Mouse (Mus musculus) cerebral cortex, adult 2 months (tissue): ENCODE data around the gene Lmnb2.

Experiments
- WGBS: fragments of 180-500 bp; shearing (Covaris S2); methylation state at CpG from one replicate; pipeline ENCODE4 v1.1.7; 2018; 5-methylcytosine and 5-hydroxymethylcytosine counted together

Lmnb2 gene

GRCm38 (mm10) chr10:80917779-80918434, at the start of gene Lmnb2:
Gene Lmnb2, minus strand, starts transcription at chr10:80918245.
- WGBS: under 1% methylated on average over 61 of the region's 61 CpGs

- 54% methylated on average over 3 of the region's 3 CpGs for WGBS
Observed at GRCm38 (mm10) chr10:80967101-80967656, 49.1 kb upstream of the Lmnb2 start.

DNA sequence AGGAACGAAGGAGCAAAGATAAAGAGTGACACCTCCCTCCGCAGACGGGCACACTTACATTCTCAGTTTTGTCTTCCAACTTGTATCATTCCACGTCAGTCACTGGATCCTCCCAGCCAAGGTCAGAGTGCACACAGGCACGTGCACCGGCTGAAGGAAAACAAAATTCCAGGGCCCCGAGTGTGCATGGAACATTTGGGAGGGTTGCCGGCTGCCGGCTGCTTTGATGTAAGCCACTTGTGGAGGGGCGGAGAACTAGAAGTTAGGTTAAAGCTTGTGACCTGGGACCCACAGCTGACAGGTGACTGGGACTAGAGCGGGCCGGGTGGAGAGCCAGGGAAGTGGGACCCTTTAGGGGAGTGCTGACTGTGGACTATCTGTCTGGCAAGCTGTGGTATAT, 48.3 kb upstream of the Lmnb2 start:
- 76% methylated on average over 12 of the region's 12 CpGs for WGBS

GRCm38 (mm10) chr10:80963031-80963975, 45.3 kb upstream of the Lmnb2 start:
- WGBS: 54% methylated on average over 12 of the region's 12 CpGs

GRCm38 (mm10) chr10:80962585-80962984, 44.5 kb upstream of the Lmnb2 start:
- 70% methylated on average over 5 of the region's 5 CpGs for WGBS

GRCm38 (mm10) chr10:80962051-80962472, 44.0 kb upstream of the Lmnb2 start:
- 55% methylated on average over 10 of the region's 10 CpGs for WGBS

- 21% methylated on average over 16 of the region's 16 CpGs for WGBS
Observed at GRCm38 (mm10) chr10:80960551-80961508, 42.8 kb upstream of the Lmnb2 start.

DNA sequence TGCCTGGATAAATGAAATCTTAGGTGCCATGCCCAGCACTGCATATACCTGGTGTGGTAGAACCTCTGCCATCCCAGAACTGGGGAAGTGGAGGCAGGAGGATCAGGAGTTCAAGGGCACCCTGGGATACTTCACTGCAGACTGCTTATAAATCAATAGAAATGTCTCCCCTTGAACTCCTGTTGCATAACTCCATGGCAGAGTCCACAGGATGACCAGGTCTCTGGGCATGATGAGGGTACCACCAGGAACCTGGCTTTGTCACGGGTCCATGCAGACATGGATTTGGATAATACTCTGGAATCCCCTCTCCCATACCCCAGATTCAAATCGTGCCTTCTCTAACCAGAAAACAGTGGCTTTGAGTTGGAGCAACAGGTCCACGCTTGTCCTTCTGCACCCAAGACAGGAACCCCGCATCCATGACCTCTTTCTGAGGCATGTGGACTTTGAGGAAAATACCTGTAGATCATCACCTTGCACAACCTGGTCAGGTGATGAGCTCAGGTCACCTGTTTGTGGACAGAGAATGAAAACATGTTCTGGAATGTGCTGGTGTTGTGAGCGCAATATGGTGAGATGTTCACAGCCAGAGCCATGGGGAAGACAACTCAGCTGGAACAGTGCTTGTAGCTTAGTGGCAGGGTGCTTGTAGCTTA, 41.1 kb upstream of the Lmnb2 start:
- WGBS: 97% methylated on average over 5 of the region's 5 CpGs

- 76% methylated on average over 4 of the region's 4 CpGs for WGBS
Observed at GRCm38 (mm10) chr10:80957791-80958190, 39.7 kb upstream of the Lmnb2 start.

DNA sequence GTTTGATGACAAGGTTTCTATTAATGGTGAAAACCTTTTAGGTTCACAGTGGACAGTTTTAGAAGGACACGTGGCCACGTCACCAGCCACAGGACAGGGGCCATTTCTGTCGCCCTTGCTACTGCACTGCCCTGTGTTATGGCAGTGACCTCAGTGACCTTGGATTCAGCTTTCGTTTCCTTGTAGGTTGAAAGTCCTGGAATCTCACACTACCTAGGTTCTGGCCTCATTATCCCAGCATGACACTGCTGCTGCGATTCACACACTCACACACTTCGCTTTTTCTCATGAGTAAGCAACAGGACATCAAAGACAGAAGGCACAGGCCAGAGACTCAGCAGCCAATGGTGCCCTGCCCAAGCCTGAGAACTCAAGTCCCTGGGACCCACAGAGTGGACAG, 38.9 kb upstream of the Lmnb2 start:
- 93% methylated on average over 6 of the region's 6 CpGs for WGBS

DNA sequence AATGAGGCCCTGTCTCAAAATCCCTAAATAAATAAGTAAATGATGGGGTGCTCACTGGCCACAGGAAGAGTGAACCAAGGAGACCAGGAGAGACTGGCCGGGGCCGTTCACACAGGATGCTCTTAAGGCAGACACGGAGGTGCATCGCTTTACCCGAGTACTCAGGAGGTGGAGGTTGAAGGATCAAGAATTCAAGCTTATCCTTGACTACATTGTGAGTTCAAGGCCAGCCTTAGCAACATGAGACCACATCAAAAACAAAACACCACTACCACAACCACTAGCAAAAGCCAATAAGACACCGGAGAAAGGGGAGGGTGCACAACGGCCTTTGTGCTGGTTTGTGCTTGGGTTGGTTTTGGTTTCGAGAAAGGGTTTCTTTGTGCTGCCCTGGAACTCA, 38.3 kb upstream of the Lmnb2 start:
- WGBS: 93% methylated on average over 8 of the region's 8 CpGs

DNA sequence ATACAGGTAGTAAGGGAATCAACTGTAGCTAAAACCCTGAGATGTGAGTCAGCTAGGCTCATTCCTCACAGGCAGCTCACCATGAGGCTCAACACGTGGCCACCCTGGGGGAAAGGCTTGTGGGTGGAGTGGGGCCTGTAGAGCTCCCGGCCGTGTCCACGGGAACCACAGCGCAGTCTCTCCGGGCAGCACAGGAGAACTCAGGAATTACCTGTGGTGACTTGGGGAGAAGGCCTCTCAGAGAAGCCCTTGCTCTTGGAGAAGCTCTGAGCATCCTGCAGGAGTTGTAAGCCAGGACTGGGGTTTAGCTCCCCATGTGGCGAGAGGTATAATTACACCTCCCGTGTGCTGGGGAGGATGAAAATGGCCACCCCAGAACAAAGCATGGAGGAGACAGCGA, 37.5 kb upstream of the Lmnb2 start:
- WGBS: 11% methylated on average over 9 of the region's 9 CpGs

- 43% methylated on average over 6 of the region's 6 CpGs for WGBS
Observed at GRCm38 (mm10) chr10:80954843-80955242, 36.8 kb upstream of the Lmnb2 start.

- WGBS: 75% methylated on average over 13 of the region's 13 CpGs
Observed at GRCm38 (mm10) chr10:80954415-80954814, 36.4 kb upstream of the Lmnb2 start.

DNA sequence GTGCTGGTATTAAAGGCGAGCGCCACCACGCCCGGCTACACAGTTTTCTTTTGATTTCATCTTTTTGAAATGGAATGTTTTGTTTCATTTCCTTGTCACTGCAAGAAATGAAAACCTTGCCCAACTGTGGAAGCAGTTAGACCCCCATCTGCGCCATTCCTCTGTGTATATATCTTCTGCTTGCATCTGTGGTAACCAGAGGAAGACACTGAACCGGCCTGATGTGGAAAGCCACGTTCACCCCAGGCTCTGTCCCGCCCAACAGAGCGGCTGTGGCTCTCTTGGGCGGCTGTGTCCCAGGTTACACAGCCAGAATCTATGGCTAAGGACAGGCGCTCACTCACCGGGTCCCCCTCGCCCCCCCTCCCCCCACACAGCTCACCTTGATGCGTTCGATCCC, 34.4 kb upstream of the Lmnb2 start:
- WGBS: 85% methylated on average over 15 of the region's 15 CpGs

GRCm38 (mm10) chr10:80951761-80952390, 33.8 kb upstream of the Lmnb2 start:
- 80% methylated on average over 10 of the region's 10 CpGs for WGBS

GRCm38 (mm10) chr10:80950314-80950713, 32.3 kb upstream of the Lmnb2 start:
- WGBS: 59% methylated on average over 5 of the region's 5 CpGs

DNA sequence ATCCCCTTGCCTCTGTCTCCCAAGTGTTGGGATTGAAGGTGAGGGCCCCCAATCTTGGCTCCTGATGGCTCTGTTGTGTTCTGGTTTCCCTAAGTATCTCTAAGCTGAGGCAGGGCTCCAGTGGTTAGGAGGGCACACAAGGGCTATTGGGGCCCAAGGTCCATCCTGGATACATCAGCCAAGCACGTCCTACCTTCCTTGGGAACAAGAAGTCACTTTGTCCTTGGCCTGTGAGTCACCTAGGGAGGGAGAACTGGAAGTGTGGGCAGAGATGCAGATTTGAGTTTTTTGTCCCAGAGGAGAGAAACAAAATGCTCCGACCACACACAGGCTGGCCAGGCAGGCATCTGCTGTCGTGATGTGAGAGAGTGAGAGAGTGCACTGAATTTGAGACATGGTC, 31.0 kb upstream of the Lmnb2 start:
- WGBS: 51% methylated on average over 3 of the region's 3 CpGs

GRCm38 (mm10) chr10:80948570-80948969, 30.5 kb upstream of the Lmnb2 start:
- WGBS: 37% methylated on average over 6 of the region's 6 CpGs

DNA sequence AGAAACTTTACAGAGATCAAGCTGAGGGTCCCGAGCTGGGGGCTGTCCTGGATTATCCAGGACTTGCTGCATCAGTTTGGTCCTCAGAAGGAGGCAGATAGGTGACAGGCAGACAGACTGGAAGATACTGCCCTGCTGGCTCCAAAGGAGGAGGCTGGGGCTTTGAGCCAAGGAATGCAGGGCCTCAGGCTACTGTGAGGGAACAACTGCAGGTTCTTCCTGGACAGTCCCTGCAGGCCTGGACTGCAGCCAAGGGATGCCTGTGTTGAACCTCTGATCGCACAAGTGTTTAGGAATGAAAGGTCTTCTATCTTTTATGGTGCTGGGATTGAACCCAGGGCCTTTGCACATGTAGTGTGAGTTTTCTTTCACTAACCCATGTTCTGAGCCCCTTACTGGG, 29.8 kb upstream of the Lmnb2 start:
- WGBS: 46% methylated on average over 2 of the region's 2 CpGs
